Mouse (Mus musculus) cerebellum, adult 11 months (tissue): Measurements from ENCODE around the gene Zfp639.
A peak's percentile ranks its signal among the peaks of the same experiment; 100 is the strongest.

Source experiments
- DNase-seq: peaks from one replicate; pipeline ENCODE4 v3.0.0; 2022

Gene Zfp639

GRCm38 (mm10) chr3:32509496-32510374 is at the start of gene Zfp639:
TSS of gene Zfp639 (plus strand) at chr3:32510259.
- peak; percentile 10 for DNase-seq

DNA sequence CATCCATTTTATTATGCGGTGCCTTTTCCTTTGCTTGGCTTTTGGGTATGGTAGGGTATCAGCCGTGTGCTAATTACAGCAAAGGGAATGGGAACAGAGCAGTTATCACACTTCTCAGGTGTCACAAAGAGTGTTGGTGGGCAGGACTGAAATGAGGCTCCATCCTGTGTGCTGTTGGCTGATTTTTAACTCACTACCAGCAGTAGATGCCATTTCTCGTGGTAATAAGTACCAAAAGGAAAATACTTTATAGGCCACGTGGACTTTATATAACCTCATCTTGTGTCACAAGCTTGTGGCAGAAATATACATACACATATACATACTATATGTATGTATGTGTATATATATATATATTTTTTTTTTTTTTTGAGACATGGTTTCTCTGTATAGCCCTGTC is 42.7 kb upstream of the Zfp639 start:
- no peak for DNase-seq

DNA sequence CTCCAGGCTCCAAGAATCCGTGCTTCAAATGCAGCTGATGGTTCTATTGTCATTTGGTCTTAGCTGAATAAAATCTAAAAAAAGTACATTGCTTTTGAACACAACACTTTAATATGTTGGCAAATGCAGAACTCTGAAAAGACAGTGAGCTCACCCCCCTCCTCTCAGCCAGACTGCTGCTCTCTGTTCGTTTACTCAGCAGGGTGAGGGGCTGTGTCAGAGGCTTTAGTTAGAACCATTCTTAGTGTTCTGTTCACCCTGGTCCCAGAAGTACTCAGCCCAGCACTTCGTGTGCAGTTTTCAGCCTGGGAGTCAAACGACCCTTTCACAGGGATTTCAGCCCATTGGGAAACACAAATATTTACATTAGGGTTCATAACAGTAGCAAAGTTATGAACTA is 41.6 kb upstream of the Zfp639 start:
- DNase-seq: no peak

GRCm38 (mm10) chr3:32470449-32470848 is 39.6 kb upstream of the Zfp639 start:
- no peak for DNase-seq

DNA sequence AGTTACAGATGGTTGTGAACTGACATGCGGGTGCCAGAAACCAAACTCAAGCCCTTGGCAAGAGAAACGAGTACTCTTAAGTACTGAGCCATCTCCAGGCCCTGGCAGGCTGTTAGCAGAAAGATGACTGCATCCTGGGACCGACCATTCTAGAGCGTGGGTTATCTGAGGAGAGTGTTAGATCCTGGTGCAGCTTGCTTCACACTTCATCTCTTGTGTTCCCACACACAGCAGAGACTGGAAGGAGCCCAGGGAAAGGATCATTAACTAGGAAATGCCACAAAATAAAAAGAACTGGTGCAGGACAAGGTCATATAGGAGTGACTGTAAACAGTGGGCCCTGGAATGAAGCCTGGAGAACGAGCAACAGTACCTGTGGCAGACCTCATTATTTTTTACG is 39.0 kb upstream of the Zfp639 start:
- no peak for DNase-seq

DNA sequence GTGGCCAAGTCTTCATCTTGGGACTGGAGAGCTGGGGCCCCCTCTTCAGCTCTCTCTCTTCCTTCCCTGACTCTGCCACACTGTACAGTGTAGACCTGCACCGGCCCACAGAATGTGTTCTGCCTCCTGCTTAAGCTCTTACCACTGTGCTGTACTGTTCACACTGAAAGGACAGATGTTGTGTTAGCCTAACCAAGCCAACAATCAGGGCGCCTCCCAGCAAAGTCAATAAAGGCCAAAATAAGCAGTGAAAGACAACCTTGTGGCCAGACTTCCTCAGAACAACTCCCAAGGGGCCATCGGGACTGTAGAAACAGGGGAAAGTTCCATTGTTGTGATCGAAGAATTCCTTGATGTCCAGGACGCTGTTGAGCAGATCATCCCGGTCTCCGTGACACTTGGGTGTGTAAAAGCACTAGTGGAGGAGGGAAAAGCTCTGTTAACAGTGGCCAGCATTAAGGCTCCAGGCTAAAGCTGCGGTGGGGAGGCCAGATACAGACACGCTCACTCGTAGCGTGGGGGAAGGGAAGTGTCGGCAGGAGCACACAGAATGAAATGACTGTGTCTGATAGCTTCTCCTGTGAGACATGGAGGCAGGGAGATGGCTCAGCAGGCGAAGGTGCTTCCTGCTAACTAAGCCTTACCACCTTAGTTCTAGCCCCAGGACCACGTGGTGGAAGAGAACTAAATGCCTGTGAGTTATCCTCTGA is 37.7 kb upstream of the Zfp639 start:
- no peak for DNase-seq

GRCm38 (mm10) chr3:32473184-32473583 is 36.9 kb upstream of the Zfp639 start:
- no peak for DNase-seq

- no peak for DNase-seq
Observed at GRCm38 (mm10) chr3:32479961-32480360, 30.1 kb upstream of the Zfp639 start.

DNA sequence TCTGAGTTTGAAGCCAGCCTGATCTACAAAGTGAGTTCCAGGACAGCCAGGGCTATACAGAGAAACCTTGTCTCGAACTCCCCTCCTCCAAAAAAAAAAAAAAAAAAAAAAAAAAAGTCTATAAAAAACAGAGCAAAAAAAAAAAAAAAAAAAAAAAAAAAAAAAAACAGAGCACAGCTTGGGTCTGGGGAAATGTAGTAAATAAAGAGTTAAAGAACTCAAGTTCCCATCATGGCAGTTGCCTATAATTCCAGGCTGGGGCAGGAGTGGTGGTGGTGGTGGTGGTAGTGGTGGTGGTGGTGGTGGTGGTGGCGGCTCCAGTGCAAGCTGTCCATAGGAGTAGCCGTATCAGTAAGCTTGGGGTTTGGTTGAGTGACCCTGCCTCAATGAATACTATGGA is 27.0 kb upstream of the Zfp639 start:
- DNase-seq: no peak

DNA sequence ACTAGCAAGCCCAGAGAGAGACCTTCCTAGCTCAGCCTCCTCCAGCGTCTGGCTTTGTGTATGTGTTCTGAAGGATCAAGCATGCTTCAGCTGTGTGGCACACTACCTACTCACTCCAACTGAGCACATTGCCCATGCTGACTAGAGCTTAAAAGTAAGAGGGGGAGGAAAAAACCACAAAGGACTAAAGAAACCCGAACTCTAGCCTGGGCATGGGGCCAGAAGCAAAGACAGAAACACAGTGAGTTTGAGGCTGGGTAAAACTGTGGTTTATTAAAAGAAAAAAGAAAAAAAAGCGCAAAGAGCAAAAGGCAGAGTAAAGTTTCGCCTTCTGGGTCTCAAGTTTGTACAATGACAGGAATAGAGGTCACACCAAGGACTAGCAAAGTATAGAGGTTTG is 23.5 kb upstream of the Zfp639 start:
- DNase-seq: no peak

DNA sequence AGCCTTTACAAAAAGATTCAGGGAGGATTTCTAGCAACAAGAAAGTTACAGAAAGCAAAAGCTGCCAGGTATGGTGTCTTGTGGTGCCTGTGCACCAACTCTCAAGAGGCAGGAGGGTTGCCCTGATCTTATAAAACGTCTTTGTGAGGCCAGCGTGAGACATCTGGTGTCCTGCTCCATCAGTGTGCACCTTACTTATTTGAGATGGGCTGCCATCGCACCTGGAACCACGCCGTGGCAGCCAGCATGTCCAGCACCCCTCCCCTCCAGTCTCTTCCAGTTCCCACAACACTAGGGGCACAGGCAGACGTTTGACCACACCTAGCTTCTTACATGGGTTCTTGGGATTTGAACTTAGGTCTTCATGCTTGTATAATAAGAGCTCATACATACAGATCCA is 21.9 kb upstream of the Zfp639 start:
- DNase-seq: no peak

DNA sequence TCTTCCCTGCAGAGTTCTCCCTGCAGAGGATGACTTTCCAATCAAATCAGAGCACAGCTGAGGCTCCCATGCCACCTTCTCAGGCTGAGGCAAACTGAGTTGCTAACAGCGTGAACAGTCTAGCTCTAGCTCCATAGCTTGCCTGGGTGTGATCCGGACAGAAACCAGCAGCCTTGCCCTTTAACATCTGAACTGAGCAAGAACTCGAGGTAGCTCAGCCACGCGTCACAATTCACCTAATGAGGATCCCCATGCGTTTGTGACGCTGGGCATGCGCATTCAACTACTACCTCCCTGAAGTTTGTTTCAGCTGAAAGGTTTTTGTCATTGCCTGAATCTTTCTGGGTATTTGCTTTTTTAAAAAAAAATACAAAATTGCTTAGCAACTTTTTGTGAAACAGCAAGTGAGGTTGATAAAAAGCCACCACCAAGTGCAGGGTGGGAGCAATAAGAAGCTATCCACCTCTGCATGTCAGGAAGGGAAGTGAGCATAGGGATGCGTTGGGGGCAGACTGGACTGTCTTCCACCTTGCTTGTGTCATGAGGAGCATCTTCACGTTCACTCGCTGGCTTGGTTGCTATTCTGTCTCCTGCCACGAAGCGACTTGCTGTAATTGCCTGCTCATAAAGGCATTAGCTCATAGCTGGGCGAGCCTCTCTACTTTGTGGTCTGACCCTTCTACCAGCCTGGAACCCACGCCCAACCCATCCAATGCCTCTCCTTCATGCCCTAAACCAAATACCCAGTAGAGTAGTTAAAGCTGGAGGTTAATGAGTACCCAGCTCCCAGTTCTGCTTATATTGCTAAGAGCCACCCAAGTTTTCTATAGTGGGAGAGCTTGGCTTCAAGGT is 19.8 kb upstream of the Zfp639 start:
- DNase-seq: no peak

- DNase-seq: no peak
Observed at GRCm38 (mm10) chr3:32490928-32491315, 19.1 kb upstream of the Zfp639 start.

DNA sequence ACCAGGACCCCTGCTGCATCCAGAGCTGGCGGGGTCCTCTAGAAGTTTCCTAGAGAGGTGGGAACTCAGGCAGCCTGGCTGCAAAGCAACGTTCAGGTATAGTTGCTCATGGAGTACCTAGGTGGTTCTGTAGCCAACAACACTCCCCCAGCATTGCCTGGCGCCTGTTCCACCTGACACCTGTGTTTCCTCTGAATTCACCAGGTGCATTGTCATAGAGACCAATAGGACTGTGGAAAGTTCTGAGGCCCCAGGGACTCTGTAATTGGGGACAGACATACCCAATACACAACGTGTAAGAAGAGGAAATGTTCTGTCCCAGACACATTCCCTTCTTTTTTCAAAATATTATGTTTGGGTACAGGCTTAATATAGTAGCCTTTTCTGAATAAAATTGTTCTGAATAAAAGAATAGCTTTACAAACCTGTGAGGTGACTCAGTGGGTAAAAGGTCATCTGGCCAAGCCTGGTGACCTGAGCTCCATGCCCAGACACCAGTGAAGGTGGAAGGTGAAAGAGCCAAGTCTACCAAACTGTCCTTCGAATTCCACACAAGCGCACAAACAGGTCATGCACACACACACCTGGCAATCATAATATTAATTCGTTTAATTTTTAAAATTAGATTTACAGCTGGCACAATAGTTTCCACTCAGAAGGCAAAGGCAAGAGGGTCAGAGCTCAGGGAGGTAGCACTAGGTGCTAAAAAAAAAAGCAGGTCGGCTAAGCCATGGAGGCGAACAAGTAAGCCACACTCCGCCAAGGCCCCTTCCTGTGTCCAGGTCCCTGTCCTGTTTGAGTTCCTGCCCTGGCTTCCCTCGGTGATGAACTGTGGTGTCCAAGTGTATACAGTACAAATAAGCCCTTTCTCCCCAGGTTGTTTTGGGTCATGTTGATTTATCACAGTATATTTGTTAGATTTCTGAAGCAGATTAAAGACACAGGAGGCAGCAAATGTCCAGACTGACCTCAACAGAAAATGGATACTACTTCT is 17.7 kb upstream of the Zfp639 start, which contains the start of gene Kcnmb3:
Gene Kcnmb3, minus strand, starts transcription at position 135 of the 994 bp plus-strand sequence.
- no peak for DNase-seq

GRCm38 (mm10) chr3:32494387-32495087 is 15.5 kb upstream of the Zfp639 start:
- DNase-seq: no peak

DNA sequence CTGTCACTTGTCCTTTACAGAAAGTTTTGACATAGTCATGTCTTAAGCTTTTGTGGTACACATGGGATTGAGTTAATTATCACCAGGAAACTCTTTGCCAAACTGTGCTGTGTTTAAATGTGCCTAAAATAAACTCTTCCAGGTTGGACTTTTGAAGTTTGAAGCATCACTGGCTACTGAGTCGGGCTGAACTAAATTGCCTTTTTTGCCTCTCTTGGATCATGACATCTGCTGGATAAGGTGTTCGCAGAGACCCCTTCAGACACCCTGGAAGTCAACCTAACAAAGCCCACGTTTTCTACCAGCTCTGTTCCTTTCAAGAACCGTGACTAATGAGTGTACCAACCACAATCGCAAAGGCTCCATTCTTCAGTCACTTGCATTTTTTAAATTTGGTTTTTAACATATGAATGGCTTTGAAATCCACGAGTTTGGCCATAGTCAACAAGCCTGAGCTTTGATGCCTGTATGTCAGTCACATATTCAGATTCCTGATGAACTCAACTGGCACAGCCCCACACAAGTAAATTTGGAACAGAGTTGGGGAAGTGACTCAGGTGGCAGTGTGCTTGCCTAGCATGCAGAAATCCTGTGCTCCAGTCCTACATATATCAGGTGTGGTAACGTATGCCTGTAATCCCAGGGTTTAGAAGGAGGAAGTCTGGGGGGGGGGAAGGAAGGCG is 14.8 kb upstream of the Zfp639 start:
- DNase-seq: no peak

DNA sequence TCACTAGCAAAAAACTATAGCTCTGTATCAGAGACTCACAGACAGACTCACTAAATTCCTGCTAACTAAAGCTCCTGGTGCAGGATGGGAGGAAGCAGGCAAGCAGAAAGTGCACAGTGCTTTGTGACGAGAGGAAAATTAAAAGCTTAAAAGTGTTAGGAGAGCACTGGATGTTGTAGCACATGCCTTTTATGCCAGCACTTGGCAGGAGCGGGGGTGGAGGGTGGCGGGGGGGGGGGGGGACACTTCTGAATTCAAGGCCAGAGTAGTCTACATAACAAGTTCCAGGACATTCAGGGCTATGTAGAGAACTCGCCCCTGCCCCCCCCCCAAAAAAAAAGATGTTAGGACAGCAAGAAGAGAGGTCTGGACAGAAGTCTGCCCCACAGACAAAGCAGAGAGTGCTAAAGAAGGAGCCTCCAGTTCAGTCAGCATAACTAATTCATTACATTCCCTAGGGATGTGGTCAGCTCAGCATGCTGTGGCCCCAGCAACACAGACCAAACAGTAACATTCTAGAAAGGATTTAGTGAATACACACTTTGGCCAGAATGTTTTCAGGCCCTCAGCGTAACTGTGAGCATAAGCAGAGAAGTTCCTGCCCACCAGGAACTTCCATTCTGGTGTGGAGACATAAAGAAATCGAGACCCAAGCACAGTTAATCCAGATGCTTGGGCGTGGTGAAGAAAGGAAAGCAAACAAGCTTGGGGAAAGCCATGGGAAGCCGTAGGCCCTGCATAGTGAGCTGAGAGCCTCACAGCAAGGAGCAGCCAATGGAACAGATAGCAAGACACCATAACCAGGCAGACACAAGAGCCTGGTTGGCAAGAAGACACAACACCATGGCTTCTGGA is 14.0 kb upstream of the Zfp639 start:
- DNase-seq: no peak

GRCm38 (mm10) chr3:32496711-32497070 is 13.4 kb upstream of the Zfp639 start:
- no peak for DNase-seq

GRCm38 (mm10) chr3:32500346-32500745 is 9.7 kb upstream of the Zfp639 start:
- DNase-seq: no peak

DNA sequence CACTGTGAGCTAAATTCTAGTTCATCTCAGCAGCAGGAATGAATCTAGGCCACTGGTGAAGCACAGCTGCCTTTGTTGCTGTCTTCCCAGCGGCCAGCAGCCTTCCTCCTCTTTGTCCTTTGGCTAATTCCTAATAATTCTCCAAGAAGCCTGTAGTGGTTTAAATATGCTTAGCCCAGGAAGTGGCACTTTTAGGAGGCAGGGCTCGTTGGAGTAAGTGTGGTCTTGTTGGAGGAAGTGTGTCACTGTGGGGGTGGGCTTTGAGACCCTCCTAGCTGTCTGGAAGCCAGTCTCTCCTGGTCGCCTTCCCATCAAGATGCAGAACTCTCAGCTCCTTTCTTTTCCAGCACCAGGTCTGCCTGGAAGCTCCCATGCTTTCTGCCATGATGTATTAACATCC is 4.2 kb upstream of the Zfp639 start:
- DNase-seq: no peak
